Mouse (Mus musculus) megakaryocyte progenitor cell, adult 5-6 weeks (primary cell): ENCODE data around the gene Kif1c. TPM values are rescaled to one million over a fixed set of nuclear protein-coding genes. Genes with fewer than 3 reads are reported as not detected.

Experiments used
- ATAC-seq: replicated peaks from 2 replicates; pipeline ENCODE4 v1.8.0; 2016; ENCODE audit warnings: mild to moderate bottlenecking, moderate TSS enrichment, inconsistent platforms; ENCODE audit not compliant: poor library complexity
- total RNA-seq, 2 experiments: library from RNA; stranded (forward) in 1 of 2; stranded (reverse) in 1 of 2; fragments of 157-497, 149-512 nt in 1 of 2; fragments of 200-1000 nt in 1 of 2; gene quantifications; 2 replicates each; pipeline versions ENCODE4 v1.2.3 to v1.2.4; 2015 to 2017

Kif1c gene
- total RNA-seq, 2 experiments from 2014 or later, result 1.6 to 5.9 TPM

DNA sequence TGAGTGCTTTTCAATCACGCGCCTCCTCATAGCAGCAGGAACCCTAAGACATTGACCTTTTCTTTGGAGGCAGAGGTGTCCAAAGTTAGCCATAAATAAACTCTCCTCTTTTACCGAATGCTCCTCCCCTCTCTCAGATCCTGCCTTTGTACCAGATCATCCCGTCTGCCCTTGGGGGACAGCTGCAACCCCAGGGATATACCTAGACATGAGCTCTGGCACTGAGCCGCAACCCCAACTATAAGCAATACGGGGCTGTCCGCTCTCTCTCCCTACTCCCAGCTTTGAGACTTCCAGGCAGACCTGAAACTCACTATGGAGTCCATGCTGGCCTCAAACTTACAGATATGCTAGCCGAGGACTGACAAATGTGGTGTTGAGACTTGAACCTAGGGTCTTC is 33.7 kb upstream of the Kif1c start:
- ATAC-seq, result no peak

DNA sequence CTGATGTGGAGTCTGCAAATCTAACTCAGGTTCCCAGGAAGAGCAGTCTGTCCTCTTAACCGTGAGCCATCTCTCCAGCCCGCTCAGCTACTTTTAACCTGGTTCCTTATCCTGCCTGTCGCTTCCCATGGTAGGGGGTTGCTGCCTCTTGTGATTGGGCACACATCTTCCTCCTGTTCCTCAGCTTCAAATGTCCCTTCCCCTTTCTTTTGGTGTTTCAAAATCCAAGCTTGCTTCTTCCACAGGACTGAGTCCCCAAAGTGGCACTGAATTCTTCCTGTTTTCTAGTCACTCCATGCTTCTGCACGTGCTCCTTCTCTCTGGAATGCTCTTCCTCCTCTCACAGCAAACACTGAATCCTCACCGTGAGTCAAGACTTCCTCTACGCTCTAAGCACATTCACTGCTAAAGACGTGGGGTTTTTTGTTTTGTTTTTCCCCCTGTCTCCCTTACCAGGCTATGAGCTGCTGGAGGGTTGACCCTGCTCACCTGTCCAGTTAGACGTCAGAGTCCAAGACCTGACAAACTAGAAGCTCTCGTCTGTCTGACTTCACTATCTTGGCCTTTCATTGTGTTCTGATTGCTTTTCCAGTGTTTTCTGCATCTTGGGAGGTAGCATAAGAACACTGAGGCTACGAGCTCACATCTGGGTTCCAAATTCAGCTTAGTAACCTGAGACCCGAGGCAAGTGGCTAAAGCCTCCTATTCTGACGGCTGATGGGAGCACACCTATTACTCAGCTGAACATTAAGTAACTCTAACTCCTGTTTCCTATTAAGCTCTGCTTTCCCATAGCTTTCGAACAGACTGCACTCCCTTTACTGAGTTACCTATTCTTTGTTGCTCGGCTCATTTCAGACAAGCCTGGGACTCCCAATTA is 32.8 kb upstream of the Kif1c start:
- ATAC-seq, result no peak

DNA sequence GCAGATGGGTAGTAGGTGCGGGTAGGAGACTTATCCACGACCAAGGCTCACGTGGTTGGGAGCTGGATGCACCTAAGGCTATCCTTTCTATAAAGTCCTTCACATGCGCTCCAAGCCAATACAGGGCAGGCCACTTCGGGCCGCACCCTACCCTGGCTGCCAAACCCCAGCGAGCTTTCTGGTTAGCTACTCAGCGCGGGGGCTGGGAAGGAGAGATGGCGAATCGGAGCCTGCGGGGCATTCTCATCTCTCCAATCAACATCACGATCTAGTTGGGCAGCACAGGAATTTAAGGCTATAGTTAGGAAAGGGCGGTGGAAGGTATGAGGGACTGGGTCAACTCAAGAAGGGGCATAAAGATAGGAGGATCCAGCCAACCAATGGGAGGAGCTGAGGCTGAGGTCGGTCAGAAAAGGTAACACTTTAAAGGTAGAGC is 32.0 kb upstream of the Kif1c start:
- no peak for ATAC-seq

DNA sequence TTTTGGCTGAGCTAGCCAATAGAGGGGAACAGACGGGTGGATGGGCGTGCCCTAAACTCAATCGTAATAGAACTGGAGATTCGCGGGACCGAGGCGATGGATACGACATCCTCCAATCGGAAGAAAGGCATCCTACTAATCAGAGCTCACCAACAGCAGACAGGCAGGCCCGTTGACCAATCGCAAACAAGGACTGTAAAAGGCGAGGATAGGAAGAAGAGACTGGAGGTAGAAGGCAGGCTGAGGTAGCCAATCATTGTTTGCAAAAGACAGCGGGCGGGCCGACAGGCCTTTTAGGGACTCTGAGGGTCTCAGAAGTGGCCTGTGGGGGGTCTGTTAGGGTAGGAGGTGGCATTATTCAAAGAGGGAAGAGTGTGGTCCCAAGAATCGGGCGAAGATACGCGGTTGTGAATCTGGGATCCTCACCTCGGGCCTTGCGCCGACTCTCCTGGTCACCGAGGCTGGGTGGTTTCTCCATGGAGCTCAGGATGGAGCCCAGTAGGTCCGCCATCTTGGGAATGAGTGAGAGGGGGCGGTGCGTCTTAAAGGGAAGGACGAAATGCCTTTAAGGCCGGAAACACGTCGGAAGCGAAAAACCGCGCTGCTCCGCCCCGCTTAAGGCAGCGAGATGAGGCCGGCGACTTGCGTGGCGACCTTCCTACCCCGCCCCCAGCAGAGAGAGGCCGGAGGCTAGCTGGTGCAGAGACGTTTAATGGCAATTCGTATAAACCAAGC is 31.4 kb upstream of the Kif1c start, which contains the start of gene Spag7:
Spag7 (minus strand) TSS at position 646 of the 735 bp plus-strand sequence.
- peak; percentile 78 for ATAC-seq

DNA sequence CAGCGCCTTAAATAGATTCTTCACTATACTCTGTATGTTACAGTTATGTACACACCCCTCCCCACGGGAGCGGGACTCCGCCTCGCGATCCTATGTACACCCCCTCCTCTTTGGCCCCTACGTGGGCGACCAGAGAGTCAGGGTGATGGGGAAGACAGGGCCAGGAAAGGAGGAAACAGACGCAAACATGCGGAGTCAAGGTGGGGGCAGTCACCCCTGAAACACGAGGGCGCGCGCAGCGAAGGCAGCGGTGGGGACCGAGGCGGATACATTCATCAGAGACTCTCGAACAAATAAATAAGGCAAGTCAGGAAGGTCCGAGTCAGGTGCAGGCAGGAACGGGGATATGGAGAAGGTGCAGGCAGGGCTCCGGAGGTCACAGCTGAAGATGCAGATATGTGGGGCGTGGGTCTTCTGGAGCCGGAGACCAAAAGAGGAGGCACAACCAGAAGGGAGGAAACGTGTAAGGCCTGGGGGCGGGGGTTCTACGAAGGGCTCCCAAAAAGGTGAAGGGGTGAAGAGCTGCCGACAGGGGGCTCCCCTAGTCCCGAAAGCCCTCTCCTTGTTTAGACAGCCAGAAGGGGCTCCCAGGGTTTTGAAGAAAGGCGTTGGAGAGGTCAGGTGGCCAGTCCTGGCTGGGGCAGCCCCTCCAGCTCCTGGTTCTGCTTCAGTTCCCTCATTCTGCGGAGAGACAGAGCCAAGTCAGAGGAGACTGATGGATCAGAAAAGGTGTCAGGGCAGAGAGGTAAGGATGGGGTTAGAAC is 30.6 kb upstream of the Kif1c start:
- ATAC-seq, result peak; percentile 52

DNA sequence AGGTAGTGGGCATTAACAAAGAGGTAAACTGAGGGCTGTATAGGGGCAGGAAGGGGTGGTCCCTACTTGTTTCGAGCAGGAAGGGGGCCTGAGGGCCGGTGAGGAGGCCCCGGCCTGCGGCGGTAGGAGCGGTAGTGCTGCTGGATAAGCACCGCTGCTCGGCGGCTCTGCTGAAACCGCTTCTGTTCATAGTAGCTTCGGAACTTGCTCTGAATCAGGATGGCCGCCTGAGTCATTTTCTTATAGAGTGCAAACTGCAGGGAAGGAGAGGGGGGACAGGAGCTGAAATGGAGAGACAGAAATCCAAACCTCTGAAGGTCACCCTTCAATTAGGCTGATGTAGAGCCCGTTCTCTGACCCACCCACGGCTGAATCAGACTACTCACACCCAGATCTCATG is 29.9 kb upstream of the Kif1c start:
- ATAC-seq, result no peak

DNA sequence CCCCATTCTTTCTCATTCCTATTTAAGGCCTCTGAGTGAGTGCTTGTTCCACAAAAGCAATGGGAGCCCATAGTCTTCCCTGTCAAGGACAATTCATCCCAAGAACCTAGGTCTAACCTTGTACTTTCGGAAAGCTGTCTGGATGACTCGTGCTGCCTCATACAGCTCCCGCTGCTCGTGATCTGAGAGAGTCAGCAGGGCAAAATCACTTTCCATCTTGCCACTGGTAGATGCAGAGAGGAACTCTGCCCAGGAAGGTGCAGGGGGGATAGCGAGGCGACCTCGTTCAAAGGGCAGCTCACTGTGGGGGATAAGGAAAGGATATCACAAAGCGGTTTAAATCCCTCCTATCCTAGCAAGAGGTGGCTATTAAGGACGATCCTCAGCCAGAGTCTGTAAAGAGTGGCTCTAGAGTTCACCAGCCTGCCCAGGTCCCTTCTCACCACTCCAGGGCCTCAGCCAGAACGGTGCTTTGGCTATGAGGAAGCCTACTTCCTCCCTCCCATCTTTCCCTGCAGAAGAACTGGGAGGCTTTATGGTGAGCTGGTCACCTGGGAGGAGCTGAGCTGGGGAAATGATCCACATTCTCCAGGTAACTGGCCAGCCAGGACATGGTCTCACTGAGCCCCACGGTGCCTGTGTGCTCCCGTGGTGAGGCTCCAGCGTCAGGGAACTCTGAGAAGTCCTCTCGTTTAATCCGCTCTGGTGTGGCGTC is 28.9 kb upstream of the Kif1c start:
- no peak for ATAC-seq

DNA sequence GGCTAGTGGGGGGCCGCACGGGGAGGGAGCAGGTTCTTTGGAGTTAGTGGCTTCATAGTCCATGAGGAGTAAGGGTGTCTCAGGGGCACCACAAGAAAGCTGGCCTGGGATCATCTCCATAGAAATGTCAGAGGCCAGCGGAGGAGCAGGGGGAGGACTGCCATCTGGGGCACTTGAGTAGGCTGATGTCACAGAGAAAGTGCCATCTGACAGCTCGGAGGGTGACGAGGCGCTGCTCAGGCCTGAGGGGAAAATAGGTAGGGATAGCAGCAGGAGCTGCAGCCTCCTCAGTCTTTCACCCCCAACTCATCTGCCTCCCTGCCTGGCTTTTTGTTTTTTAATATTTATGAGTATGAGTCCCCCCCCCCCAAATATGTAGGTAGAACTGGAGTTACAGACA is 26.3 kb upstream of the Kif1c start:
- no peak for ATAC-seq

DNA sequence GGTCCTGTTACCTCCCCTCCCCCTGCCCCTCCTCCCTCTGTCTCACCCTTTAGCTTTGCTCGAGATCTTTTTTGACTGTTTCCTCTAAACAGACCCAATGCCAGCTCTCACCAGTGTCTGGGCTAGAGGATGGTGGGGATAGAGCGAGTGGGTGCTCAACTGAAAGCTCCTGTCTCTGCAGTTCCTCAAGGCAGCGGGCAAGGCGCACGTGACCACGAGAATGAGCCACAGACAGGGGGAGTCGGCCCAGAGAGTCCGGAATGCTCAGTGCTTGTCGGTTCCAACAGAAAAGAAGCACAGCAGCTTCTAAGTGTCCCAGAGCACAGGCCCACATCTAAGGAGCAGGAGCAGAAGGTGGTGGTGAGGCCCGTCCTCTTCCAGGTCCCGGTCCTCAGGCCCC is 25.8 kb upstream of the Kif1c start:
- peak; percentile 32; the same call in 1 of the 2 replicates for ATAC-seq

DNA sequence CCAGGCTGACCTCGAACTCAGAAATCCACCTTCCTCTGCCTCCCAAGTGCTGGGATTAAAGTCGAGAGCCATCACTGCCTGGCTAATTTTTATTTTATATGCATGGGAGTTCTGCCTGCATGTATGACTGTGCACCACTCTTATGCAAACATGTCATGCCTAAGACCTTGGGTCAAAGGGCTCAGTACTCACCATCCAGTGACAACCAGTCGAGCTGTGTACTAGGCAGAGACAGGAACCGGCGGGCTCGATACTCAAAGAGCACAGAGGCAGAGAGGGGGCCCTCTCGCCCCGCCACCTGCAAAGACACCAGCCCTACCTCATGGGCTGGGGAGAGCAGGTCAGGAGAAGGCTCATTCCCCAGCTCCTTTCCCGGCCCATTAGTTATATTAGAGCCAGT is 22.3 kb upstream of the Kif1c start:
- ATAC-seq, result no peak

DNA sequence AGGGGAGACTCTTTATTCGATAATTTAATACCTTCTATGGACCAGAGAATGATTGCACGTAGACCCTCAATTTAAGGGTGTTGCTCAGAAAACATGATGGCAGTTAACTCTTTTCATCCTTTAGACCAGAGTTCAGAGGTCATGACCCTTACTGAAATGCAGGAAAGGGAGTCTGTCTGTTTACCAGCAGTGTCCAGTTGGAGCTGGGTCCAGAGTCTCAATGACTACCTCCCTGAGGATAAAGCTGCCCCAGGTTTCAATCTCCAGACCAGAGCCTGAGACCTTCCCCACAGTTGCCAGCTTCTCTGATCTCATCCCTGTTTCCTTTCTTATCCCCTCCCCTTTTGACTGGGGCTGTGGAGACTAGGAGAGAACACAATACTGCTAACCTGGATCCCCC is 21.8 kb upstream of the Kif1c start:
- ATAC-seq, result no peak

DNA sequence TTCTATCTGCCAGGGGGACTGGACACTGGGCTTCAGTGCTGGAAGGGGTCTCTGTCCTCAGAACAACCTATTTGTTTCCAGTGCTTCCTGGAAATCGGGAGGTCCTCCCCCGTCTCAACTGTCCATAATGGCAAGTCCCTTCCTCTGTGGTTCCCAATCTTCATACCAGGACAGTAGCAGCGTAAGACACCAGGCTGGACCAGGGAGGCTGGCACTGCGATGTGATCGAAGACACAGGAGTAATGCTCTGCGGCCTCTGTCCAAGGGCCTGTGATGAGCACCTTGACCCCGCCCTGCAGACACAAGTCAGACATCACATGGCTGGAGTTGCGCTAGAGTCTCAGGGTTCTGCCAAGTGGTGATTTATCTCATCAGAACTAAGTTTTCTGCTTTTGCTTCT is 21.0 kb upstream of the Kif1c start:
- ATAC-seq, result no peak

DNA sequence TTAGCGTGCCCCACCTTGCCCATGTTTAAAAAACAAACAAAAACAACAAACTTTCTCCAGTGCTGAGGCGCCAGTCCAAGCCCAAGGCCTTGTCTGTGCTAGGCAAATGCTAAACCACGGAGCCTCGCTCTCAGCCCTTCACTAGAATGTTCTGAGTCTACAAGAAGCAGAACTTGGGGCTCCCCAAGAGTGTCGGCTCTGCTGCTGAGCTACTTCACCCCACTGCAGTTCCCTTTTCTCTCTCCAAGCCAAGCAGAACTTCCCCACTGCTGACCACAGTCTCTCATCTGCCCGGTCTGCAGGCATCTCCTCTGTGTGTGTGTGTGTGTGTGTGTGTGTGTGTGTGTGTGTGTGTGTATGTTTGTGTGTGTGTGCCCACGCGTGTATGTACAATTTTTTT is 20.5 kb upstream of the Kif1c start:
- ATAC-seq, result peak; percentile 91

DNA sequence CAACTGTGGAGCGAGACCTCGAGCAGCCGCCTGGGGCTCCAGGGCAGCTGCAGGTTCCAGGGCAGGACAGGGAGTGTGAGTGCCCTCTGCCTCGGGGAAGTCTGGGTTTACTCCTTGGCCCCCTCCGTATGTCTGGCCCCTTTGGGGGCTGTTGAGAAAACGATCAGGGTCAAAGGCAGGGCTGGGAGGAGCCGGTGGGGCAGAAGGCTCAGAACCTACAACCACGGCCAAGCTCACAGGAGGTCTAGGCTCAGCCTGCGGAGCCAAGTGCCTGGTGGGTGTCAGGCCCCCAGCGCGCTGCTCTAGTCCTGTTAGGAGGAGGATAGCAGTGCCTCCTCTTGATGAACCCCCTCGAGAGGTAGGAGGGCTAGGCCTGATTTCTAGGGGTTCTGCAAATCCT is 19.2 kb upstream of the Kif1c start:
- no peak for ATAC-seq

DNA sequence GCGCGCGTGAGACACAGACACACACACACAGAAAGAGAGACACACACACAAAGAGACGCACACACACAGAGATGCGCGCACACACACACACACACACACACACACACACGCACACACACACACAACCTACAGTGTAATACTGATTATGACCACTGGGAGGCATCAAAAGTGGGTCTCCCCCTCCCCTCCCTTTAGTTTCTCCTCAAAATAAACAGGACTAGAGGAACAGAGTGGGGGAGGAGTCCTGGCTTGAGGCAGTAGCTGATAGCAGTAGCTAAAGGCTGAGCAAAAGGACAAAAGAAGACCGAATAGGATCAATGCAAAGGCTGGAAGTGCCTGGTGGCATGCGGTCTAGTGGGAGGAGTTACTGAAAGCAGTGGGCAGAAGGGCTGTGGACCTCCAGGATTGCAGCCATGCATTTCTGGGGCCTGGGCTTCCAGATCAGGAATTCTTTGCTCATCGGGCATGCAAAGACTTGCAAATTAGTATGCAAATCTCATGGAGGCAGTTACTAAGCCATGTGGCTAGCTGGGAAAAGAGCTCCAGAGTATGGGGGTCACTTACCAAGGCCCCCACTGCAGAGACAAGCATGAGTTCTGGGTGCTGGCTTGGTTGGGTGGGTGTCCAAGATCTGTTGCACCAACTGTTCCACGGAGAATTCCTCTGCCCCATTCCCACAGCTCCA is 18.3 kb upstream of the Kif1c start:
- peak; percentile 47 for ATAC-seq

DNA sequence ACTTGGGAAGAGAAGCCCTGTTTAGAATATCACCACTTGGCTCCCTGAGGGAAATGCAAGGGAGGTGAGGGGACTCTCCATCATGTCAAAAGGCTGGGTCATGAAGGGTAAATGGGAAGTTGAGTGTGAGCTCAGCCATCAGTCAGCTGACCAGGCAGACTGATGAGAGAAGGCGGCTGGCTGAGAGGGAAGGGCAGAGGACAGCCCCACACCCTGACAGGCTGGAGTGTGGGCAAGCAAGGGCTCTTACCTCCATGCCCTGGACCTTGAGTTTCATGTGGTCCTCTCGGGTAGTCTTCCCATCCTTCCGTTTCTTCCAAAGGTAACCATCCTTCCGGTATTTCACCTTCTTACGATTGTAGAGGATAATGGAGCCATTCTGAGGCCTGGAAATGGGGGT is 16.7 kb upstream of the Kif1c start:
- ATAC-seq, result no peak

DNA sequence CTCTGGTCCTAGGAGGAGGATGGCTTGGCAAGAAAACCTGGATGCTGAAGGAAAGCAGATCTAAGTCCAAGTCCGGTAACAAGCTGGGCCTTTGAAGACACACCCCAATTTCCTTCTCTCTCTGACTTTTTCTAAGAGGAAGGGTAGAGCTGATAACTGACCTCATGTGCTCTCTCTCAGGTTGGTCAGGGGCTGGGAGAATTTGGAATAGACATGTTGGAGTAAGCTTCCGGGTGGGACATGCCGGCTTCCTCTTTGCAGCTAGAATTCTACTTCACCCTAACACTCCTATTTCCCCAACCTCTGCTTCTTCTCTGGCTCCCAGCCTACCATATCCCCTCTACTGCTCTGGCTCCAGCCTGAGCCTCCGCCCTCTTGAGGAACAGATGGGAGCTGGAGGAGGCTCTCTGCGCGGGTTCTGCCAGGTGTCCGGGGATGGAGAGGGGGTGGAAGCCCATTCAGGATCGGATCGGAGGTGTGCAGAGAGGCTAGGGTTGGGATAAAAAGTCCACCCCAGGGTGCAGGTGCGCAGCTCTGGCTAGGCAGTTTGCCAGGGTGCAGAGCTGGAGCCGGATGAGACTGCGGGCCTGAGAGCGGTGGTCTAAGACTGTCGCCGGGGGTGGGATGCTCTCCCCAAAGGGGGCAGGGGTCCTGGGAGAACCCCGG is 13.3 kb upstream of the Kif1c start:
- ATAC-seq, result peak; percentile 39

DNA sequence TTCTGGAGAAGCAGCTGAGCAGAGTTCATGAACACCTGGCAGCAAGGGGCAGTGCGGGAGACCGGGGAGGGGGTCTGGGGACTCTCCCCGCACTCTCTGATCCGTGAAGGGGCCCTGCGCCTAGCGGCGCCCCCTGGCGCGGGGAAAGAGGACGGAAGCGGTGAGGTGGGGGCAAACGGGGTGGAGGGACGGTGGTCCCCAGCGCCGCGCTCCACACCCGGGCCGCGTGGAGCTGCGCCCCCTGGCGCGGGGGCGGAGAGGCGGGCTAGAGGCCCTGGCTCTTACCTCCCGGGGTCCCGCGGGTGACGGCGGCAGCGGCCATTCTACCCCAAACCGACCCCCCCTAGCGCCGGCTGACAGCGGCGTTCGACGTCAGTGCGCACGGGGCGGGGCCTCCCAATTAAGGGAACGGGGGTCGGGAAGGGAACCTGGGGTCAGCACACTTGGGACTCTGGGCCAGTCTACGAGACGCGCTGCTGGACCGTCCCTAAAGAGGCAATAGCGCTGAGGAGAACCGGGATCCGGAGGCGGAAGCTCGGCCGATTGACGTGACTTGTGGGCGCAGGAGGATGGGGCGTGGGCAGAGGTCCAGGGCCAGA is 12.6 kb upstream of the Kif1c start, which contains the start of gene Camta2:
Camta2 (minus strand) TSS at position 505 of the 599 bp plus-strand sequence.
- peak; percentile 86 for ATAC-seq

DNA sequence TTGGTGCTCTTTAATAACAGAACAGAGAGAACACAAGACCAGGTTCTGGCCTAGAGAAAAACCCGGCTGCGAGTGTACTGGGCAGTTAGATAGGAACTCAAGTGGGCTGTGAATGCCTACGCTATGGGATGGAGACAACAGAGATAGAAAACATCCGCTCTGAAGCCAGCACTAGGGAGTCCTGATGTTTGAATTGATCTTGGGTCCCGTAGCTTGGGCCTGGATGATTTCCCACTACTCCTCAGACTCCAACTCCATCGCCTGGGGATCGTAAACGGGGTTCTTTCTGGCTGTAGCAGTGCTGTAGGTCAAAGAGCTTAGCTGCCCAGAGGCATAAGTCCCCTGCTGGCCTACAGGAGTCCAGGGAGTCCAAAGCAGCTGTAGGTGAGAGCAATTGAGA is 12.0 kb upstream of the Kif1c start:
- no peak for ATAC-seq
